Mouse (Mus musculus) MEL (cell line): Measurements from ENCODE around the gene Zbtb22. TPM values are rescaled to one million over a fixed set of nuclear protein-coding genes. Genes with fewer than 3 reads are reported as not detected.

ENCODE experiments used
- DNase-seq: peaks from one replicate; pipeline ENCODE4 v3.0.0; 2011; ENCODE audit warnings: low read depth, low spot score
- H3K27ac ChIP-seq: 2 replicates; pipeline ENCODE4 v1.5.1; 2012; ENCODE audit warnings: low read depth, mild to moderate bottlenecking, control low read depth, low read length, moderate library complexity; ENCODE audit not compliant: control insufficient read depth
- H3K27me3 ChIP-seq, 2 experiments: fragments of 150-350 bp in 1 of 2; sonication (generic) in 1 of 2; 2 replicates each; pipeline ENCODE4 v1.6.1; 2012; ENCODE audit warnings: low read length in 2 of 2, mild to moderate bottlenecking in 2 of 2, improper control_type of control experiment in 1 of 2, moderate library complexity in 1 of 2; ENCODE audit not compliant: insufficient read depth in 2 of 2, control insufficient read depth in 1 of 2
- H3K36me3 ChIP-seq, 2 experiments: 2 replicates each; pipeline ENCODE4 v1.6.1; 2012 to 2014; ENCODE audit warnings: low read length in 2 of 2, improper control_type of control experiment in 1 of 2, inconsistent platforms in 1 of 2, mild to moderate bottlenecking in 1 of 2; ENCODE audit not compliant: insufficient read depth in 2 of 2, control insufficient read depth in 1 of 2
- H3K4me1 ChIP-seq, 2 experiments: fragments of 150-350 bp in 1 of 2; sonication (generic) in 1 of 2; 2 replicates each; pipeline ENCODE4 v1.6.1; 2012; ENCODE audit warnings: low read length in 2 of 2, improper control_type of control experiment in 1 of 2, mild to moderate bottlenecking in 1 of 2; ENCODE audit not compliant: insufficient read depth in 2 of 2, control insufficient read depth in 1 of 2
- H3K4me3 ChIP-seq, 2 experiments: fragments of 150-350 bp in 1 of 2; sonication (generic) in 1 of 2; 2 replicates each; pipeline ENCODE4 v1.5.1; 2012; ENCODE audit warnings: low read depth in 2 of 2, low read length in 2 of 2, mild to moderate bottlenecking in 2 of 2, moderate library complexity in 2 of 2, control low read depth in 1 of 2, improper control_type of control experiment in 1 of 2; ENCODE audit not compliant: control insufficient read depth in 1 of 2, insufficient read depth in 1 of 2
- H3K79me2 ChIP-seq: 2 replicates; pipeline ENCODE4 v1.6.1; 2012; ENCODE audit warnings: mild to moderate bottlenecking, low read length, moderate library complexity; ENCODE audit not compliant: control insufficient read depth, poor library complexity, insufficient read depth
- H3K9ac ChIP-seq: 2 replicates; pipeline ENCODE4 v1.6.1; 2012; ENCODE audit warnings: low read depth, mild to moderate bottlenecking, control low read depth, low read length, moderate library complexity; ENCODE audit not compliant: control insufficient read depth, poor library complexity, severe bottlenecking
- H3K9me3 ChIP-seq: fragments of 150-350 bp; sonication (generic); replicated peaks from 2 replicates; pipeline ENCODE4 v1.6.1; 2012; ENCODE audit warnings: mild to moderate bottlenecking, low read length, improper control_type of control experiment, moderate library complexity; ENCODE audit not compliant: insufficient read depth
- CTCF ChIP-seq, 3 experiments: IDR thresholded peaks in 2 of 3; conservative IDR thresholded peaks in 1 of 3; 2 replicates each; pipeline ENCODE4 v1.5.1; 2011 to 2012; ENCODE audit warnings: low read length in 3 of 3, low read depth in 2 of 3, mild to moderate bottlenecking in 2 of 3, improper control_type of control experiment in 1 of 3, inconsistent platforms in 1 of 3, mixed read lengths in 1 of 3, moderate library complexity in 1 of 3; ENCODE audit not compliant: control insufficient read depth in 1 of 3, insufficient read depth in 1 of 3, poor library complexity in 1 of 3, severe bottlenecking in 1 of 3
- JUND ChIP-seq: IDR thresholded peaks from 2 replicates; pipeline ENCODE4 v1.6.1; 2011; ENCODE audit warnings: low read depth, mild to moderate bottlenecking, improper control_type of control experiment, low read length
- RAD21 ChIP-seq: IDR thresholded peaks from 2 replicates; pipeline ENCODE4 v1.6.1; 2011; ENCODE audit warnings: mild to moderate bottlenecking, low read depth, low read length, improper control_type of control experiment
- SMC3 ChIP-seq: IDR thresholded peaks from 2 replicates; pipeline ENCODE4 v1.6.1; 2011; ENCODE audit warnings: low read depth, low read length, improper control_type of control experiment
- USF1 ChIP-seq: IDR thresholded peaks from 2 replicates; pipeline ENCODE4 v1.6.1; 2014; ENCODE audit warnings: low read depth, mild to moderate bottlenecking, inconsistent platforms, low read length, improper control_type of control experiment, moderate library complexity
- polyA plus RNA-seq, 2 experiments: library from polyadenylated mRNA; stranded (reverse) in 1 of 2; unstranded in 1 of 2; fragments of >175 nt in 1 of 2; fragments of >200 nt in 1 of 2; gene quantifications; 2 replicates each; pipeline versions ENCODE4 v1.2.1 to v1.2.4; 2012; ENCODE audit warnings: low replicate concordance in 2 of 2, low read depth in 1 of 2; ENCODE audit not compliant: insufficient read length in 2 of 2, insufficient read depth in 1 of 2, missing spikeins in 1 of 2
- total RNA-seq: library from RNA; depleted of rRNA; stranded (reverse); fragments of 300-350 nt; gene quantifications from 2 replicates; pipeline ENCODE4 v1.2.3, GENCODE M21; 2012; rRNA removed

Gene Zbtb22
- total and polyA plus RNA-seq, 3 experiments = 18.6 to 30.0 TPM; not detected in 1

DNA sequence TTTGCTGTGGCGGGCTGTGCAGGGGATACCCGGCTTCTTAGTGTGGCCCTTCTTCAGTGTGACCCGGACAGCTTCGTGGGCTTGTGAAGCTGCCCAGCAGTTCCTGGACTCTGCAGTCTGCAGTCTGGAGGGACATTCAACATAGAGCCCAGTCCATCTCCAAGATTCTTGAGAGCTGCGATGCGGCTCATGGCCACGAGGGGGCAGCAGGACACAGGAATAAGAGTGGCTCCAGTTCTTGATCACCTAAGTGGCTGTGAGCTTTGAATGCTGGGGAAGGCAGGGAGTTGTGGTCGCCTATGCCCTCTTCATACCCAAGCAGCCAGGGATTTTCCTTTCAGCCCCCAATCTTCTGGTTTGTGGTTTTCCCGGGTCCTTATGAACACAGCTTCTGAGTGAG, 52.8 kb downstream of the Zbtb22 start:
- no peak overlapping the region for H3K4me3 ChIP-seq
- H3K9ac ChIP-seq = no peak overlapping the region
- H3K4me1 ChIP-seq = no peaks in the 10 kb centered on the region
- H3K79me2 ChIP-seq = no peaks in the 10 kb centered on the region
- peak; percentile 63 for DNase-seq
- no peaks in the 10 kb centered on the region for H3K27me3 ChIP-seq
- H3K36me3 ChIP-seq = no peaks in the 10 kb centered on the region
- H3K27ac ChIP-seq = no peak overlapping the region
- no peaks in the 10 kb centered on the region for H3K9me3 ChIP-seq
- TF ChIP-seq SMC3 = peak; percentile 31; the same call in 1 of the 2 replicates
- no peak for TF ChIP-seq JUND
- TF ChIP-seq RAD21 = peak; percentile 26
- peak; percentile 28 to 60 (median 44); a peak in 5 of 6 replicates for TF ChIP-seq CTCF (IDR thresholded peaks at IDR 0.05 in 2 of 3, conservative IDR thresholded peaks at IDR 0.05 in 1 of 3; ENCODE audit: control insufficient read depth in 1 of 3, insufficient read depth in 1 of 3, low read depth in 2 of 3, low read length in 3 of 3, poor library complexity in 1 of 3, severe bottlenecking in 1 of 3)
- no peak for TF ChIP-seq USF1

Other genes with a start within 250 kb of the Zbtb22 start
- 203 and 224 TPM in 2 replicates for gene Hnrnpm, start 229.0 kb upstream of the Zbtb22 start, total RNA-seq
- gene Hnrnpm, start 229.0 kb upstream of the Zbtb22 start, polyA plus RNA-seq = 100 to 1,000 TPM; 420 to 473 TPM
- gene March2, start 197.2 kb upstream of the Zbtb22 start, total RNA-seq = 7.2 and 10.9 TPM in 2 replicates
- gene March2, start 197.2 kb upstream of the Zbtb22 start, polyA plus RNA-seq = 10 to 100 TPM in 1 of 2 experiments, not detected in 1; 18.8 TPM
- gene Rab11b, start 155.4 kb upstream of the Zbtb22 start, total RNA-seq = 24.0 and 26.3 TPM in 2 replicates
- 100 to 1,000 TPM in 1 of 2 experiments, not detected in 1; 105 TPM for gene Rab11b, start 155.4 kb upstream of the Zbtb22 start, polyA plus RNA-seq
- 11.7 and 13.5 TPM in 2 replicates for gene Angptl4, start 134.1 kb upstream of the Zbtb22 start, total RNA-seq
- gene Angptl4, start 134.1 kb upstream of the Zbtb22 start, polyA plus RNA-seq = 10 to 100 TPM in 1 of 2 experiments, not detected in 1; 15.8 TPM
- gene Kank3, start 105.4 kb upstream of the Zbtb22 start, total RNA-seq = 5.0 and 5.2 TPM in 2 replicates
- gene Kank3, start 105.4 kb upstream of the Zbtb22 start, polyA plus RNA-seq = 1 to 10 TPM in 1 of 2 experiments, not detected in 1; 5.5 TPM
- 3,378 and 3,556 TPM in 2 replicates for gene Rps28, start 91.3 kb upstream of the Zbtb22 start, total RNA-seq
- 1,000 to 10,000 TPM in 1 of 2 experiments, 100 to 1,000 TPM in 1; 994 to 2,154 TPM for gene Rps28, start 91.3 kb upstream of the Zbtb22 start, polyA plus RNA-seq
- gene Ndufa7, start 91.3 kb upstream of the Zbtb22 start, total RNA-seq = 359 and 370 TPM in 2 replicates
- 100 to 1,000 TPM in 1 of 2 experiments, not detected in 1; 326 TPM for gene Ndufa7, start 91.3 kb upstream of the Zbtb22 start, polyA plus RNA-seq
- 38.5 and 48.5 TPM in 2 replicates for gene Cd320, start 72.8 kb upstream of the Zbtb22 start, total RNA-seq
- gene Cd320, start 72.8 kb upstream of the Zbtb22 start, polyA plus RNA-seq = 10 to 100 TPM in 1 of 2 experiments, not detected in 1; 45.6 TPM
- gene Gm7029, start 42.1 kb upstream of the Zbtb22 start, total RNA-seq = not detected in 2 replicates
- gene Gm7029, start 42.1 kb upstream of the Zbtb22 start, polyA plus RNA-seq = not detected
- gene Kifc1, start 25.2 kb upstream of the Zbtb22 start, total RNA-seq = 17.1 and 20.6 TPM in 2 replicates
- 10 to 100 TPM in 1 of 2 experiments, not detected in 1; 53.5 TPM for gene Kifc1, start 25.2 kb upstream of the Zbtb22 start, polyA plus RNA-seq
- gene Platr17, start 10.8 kb upstream of the Zbtb22 start, total RNA-seq = not detected in 2 replicates
- gene Platr17, start 10.8 kb upstream of the Zbtb22 start, polyA plus RNA-seq = not detected
- 39.6 and 40.6 TPM in 2 replicates for gene Daxx, start 6.5 kb upstream of the Zbtb22 start, total RNA-seq
- 10 to 100 TPM in 1 of 2 experiments, not detected in 1; 68.0 TPM for gene Daxx, start 6.5 kb upstream of the Zbtb22 start, polyA plus RNA-seq
- gene Tapbp, start within 50 bp of the Zbtb22 start, total RNA-seq = 14.7 and 24.3 TPM in 2 replicates
- 10 to 100 TPM in 1 of 2 experiments, not detected in 1; 33.3 TPM for gene Tapbp, start within 50 bp of the Zbtb22 start, polyA plus RNA-seq
- 19.0 and 24.9 TPM in 2 replicates for gene Rgl2, start 13.6 kb downstream of the Zbtb22 start, total RNA-seq
- gene Rgl2, start 13.6 kb downstream of the Zbtb22 start, polyA plus RNA-seq = 10 to 100 TPM in 1 of 2 experiments, not detected in 1; 43.6 TPM
- 189 and 239 TPM in 2 replicates for gene Pfdn6, start 24.4 kb downstream of the Zbtb22 start, total RNA-seq
- 100 to 1,000 TPM in 1 of 2 experiments, not detected in 1; 222 TPM for gene Pfdn6, start 24.4 kb downstream of the Zbtb22 start, polyA plus RNA-seq
- gene Wdr46, start 24.8 kb downstream of the Zbtb22 start, total RNA-seq = 97.6 and 100 TPM in 2 replicates
- 100 to 1,000 TPM in 1 of 2 experiments, not detected in 1; 131 TPM for gene Wdr46, start 24.8 kb downstream of the Zbtb22 start, polyA plus RNA-seq
- gene B3galt4, start 35.6 kb downstream of the Zbtb22 start, total RNA-seq = 2.2 and 2.5 TPM in 2 replicates
- gene B3galt4, start 35.6 kb downstream of the Zbtb22 start, polyA plus RNA-seq = 1 to 10 TPM in 1 of 2 experiments, not detected in 1; 2.9 TPM
- gene Vps52, start 39.9 kb downstream of the Zbtb22 start, total RNA-seq = 20.6 and 23.6 TPM in 2 replicates
- gene Vps52, start 39.9 kb downstream of the Zbtb22 start, polyA plus RNA-seq = 10 to 100 TPM in 1 of 2 experiments, not detected in 1; 40.7 TPM
- gene Rps18, start 40.1 kb downstream of the Zbtb22 start, total RNA-seq = 252 and 286 TPM in 2 replicates
- 1,000 to 10,000 TPM in 1 of 2 experiments, not detected in 1; 1,183 TPM for gene Rps18, start 40.1 kb downstream of the Zbtb22 start, polyA plus RNA-seq
- 81.1 and 87.9 TPM in 2 replicates for gene H2-K1, start 84.4 kb downstream of the Zbtb22 start, total RNA-seq
- 100 to 1,000 TPM in 1 of 2 experiments, not detected in 1; 113 TPM for gene H2-K1, start 84.4 kb downstream of the Zbtb22 start, polyA plus RNA-seq
- gene Ring1, start 108.8 kb downstream of the Zbtb22 start, total RNA-seq = 12.4 and 18.3 TPM in 2 replicates
- 10 to 100 TPM in 1 of 2 experiments, not detected in 1; 28.4 TPM for gene Ring1, start 108.8 kb downstream of the Zbtb22 start, polyA plus RNA-seq
- 19.6 and 24.1 TPM in 2 replicates for gene H2-Ke6, start 112.2 kb downstream of the Zbtb22 start, total RNA-seq
- gene H2-Ke6, start 112.2 kb downstream of the Zbtb22 start, polyA plus RNA-seq = 10 to 100 TPM in 1 of 2 experiments, not detected in 1; 34.4 TPM
- 125 and 152 TPM in 2 replicates for gene Slc39a7, start 115.8 kb downstream of the Zbtb22 start, total RNA-seq
- gene Slc39a7, start 115.8 kb downstream of the Zbtb22 start, polyA plus RNA-seq = 100 to 1,000 TPM in 1 of 2 experiments, not detected in 1; 150 TPM
- 37.2 and 37.6 TPM in 2 replicates for gene Rxrb, start 115.9 kb downstream of the Zbtb22 start, total RNA-seq
- gene Rxrb, start 115.9 kb downstream of the Zbtb22 start, polyA plus RNA-seq = 10 to 100 TPM in 1 of 2 experiments, not detected in 1; 63.4 TPM
- 4.6 and 4.8 TPM in 2 replicates for gene Col11a2, start 123.5 kb downstream of the Zbtb22 start, total RNA-seq
- 10 to 100 TPM in 1 of 2 experiments, not detected in 1; 14.5 TPM for gene Col11a2, start 123.5 kb downstream of the Zbtb22 start, polyA plus RNA-seq
- gene H2-Oa, start 176.4 kb downstream of the Zbtb22 start, total RNA-seq = 2.2 and 2.6 TPM in 2 replicates
- 1 to 10 TPM in 1 of 2 experiments, not detected in 1; 3.9 TPM for gene H2-Oa, start 176.4 kb downstream of the Zbtb22 start, polyA plus RNA-seq
- 26.1 and 38.3 TPM in 2 replicates for gene H2-DMa, start 203.6 kb downstream of the Zbtb22 start, total RNA-seq
- 10 to 100 TPM in 1 of 2 experiments, not detected in 1; 38.7 TPM for gene H2-DMa, start 203.6 kb downstream of the Zbtb22 start, polyA plus RNA-seq
- 97.2 and 99.5 TPM in 2 replicates for gene Brd2, start 206.7 kb downstream of the Zbtb22 start, total RNA-seq
- 100 to 1,000 TPM; 189 to 252 TPM for gene Brd2, start 206.7 kb downstream of the Zbtb22 start, polyA plus RNA-seq
- gene H2-DMb2, start 227.4 kb downstream of the Zbtb22 start, total RNA-seq = 0.77 and 0.82 TPM in 2 replicates
- 1 to 10 TPM in 1 of 2 experiments, not detected in 1; 1.5 TPM for gene H2-DMb2, start 227.4 kb downstream of the Zbtb22 start, polyA plus RNA-seq
- gene H2-DMb1, start 237.2 kb downstream of the Zbtb22 start, total RNA-seq = not detected in 2 replicates
- gene H2-DMb1, start 237.2 kb downstream of the Zbtb22 start, polyA plus RNA-seq = under 1 TPM in 1 of 2 experiments, not detected in 1; 0.67 TPM